Mouse (Mus musculus) bone marrow macrophage, adult 2 months (primary cell): ENCODE data around the gene Skp1a.

Experiments
- CTCF ChIP-seq: IDR thresholded peaks from 2 replicates; pipeline ENCODE4 v1.5.1; 2012; ENCODE audit warnings: low read depth, mild to moderate bottlenecking, low read length, moderate library complexity
- POLR2A ChIP-seq: IDR thresholded peaks from 2 replicates; pipeline ENCODE4 v1.6.1; 2012; ENCODE audit warnings: mild to moderate bottlenecking, low read depth, low read length, borderline replicate concordance

DNA sequence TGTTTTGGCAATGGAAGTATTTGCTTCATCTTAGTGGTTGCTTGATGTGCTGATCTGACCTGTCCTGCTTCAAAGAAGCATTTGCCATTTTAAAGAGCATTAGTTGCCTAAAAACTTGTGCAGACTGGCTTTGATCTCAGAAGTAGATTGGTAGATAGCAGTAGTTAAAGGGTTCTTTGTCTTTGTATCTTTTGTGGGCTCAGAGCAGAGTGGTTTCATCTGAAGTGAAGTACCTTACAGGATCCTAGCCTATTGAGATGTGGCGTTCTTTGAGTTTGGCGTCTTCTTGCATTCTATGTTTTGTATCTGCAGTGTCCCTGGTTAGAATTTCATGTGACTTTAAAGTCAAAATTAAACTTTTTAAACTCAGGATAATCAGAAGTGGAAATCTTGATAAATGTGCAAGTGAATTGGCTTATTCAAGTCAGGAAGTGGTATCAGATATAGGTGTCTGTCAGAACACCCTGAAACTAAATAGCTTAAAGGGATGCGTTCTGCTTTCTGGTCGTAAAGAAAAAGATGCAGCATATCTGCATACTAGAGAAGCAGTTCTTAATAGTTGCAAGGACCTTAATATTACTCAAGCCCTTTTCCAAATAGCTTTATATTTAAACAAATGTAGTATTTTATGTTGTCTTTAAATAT, 9.2 kb downstream of the Skp1a start:
- TF ChIP-seq CTCF (no peak), POLR2A (no peak)
